Mouse (Mus musculus): ENCODE measurements around the gene Zfp955b. TPM values are rescaled to one million over a fixed set of nuclear protein-coding genes. Genes with fewer than 3 reads are reported as not detected.

The Zfp955b gene
- polyA plus RNA-seq, 1 experiment from 2014 or later, result 9.3 TPM

Other genes with a start within 250 kb of the Zfp955b start
- gene 4921501E09Rik, start 221.5 kb upstream of the Zfp955b start, polyA plus RNA-seq (2014; fragmentation: Nextera tagmentation; extraction: Ambion mirVana), result not detected in 2 replicates
- 8.4 and 9.9 TPM in 2 replicates for gene Zfp563, start 200.2 kb upstream of the Zfp955b start, polyA plus RNA-seq (2014; fragmentation: Nextera tagmentation; extraction: Ambion mirVana)
- not detected in 2 replicates for gene Morc2b, start 149.9 kb upstream of the Zfp955b start, polyA plus RNA-seq (2014; fragmentation: Nextera tagmentation; extraction: Ambion mirVana)
- 0.04 TPM in 1 of 2 replicates, not detected in the other for gene Olfr55, start 121.1 kb upstream of the Zfp955b start, polyA plus RNA-seq (2014; fragmentation: Nextera tagmentation; extraction: Ambion mirVana)
- not detected in 2 replicates for gene Olfr239, start 98.2 kb upstream of the Zfp955b start, polyA plus RNA-seq (2014; fragmentation: Nextera tagmentation; extraction: Ambion mirVana)
- not detected in 2 replicates for gene Olfr1564, start 67.9 kb upstream of the Zfp955b start, polyA plus RNA-seq (2014; fragmentation: Nextera tagmentation; extraction: Ambion mirVana)
- gene Zfp955a, start 34.4 kb upstream of the Zfp955b start, polyA plus RNA-seq (2014; fragmentation: Nextera tagmentation; extraction: Ambion mirVana), result 18.8 and 19.1 TPM in 2 replicates
- gene Olfr63, start 24.9 kb upstream of the Zfp955b start, polyA plus RNA-seq (2014; fragmentation: Nextera tagmentation; extraction: Ambion mirVana), result 0.01 TPM in 1 of 2 replicates, not detected in the other
- gene Zfp81, start 69.3 kb downstream of the Zfp955b start, polyA plus RNA-seq (2014; fragmentation: Nextera tagmentation; extraction: Ambion mirVana), result 15.4 and 17.1 TPM in 2 replicates
- gene Zfp101, start 105.1 kb downstream of the Zfp955b start, polyA plus RNA-seq (2014; fragmentation: Nextera tagmentation; extraction: Ambion mirVana), result 27.2 and 27.8 TPM in 2 replicates
- not detected in 2 replicates for gene Actl9, start 143.4 kb downstream of the Zfp955b start, polyA plus RNA-seq (2014; fragmentation: Nextera tagmentation; extraction: Ambion mirVana)
- gene Adamts10, start 234.7 kb downstream of the Zfp955b start, polyA plus RNA-seq (2014; fragmentation: Nextera tagmentation; extraction: Ambion mirVana), result 72.1 and 78.7 TPM in 2 replicates

All from limb, embryonic 11.5 days (tissue).